Comparison of ENCODE assay signal across 10 mouse cellular contexts in genomic region chr2:62301716-62302115, GRCm38 (mm10).
"Had no signal": no experiment of that assay in that cellular context is flagged by ENCODE, and none has a peak within 500 bp of the region (broad histone marks: within the 10 kb centered on the region; RNA-seq: fewer than 3 reads in every experiment).

No protein-coding gene starts in this region.

- DNase-seq: kidney, adult 11 months; kidney, adult 8-10 months; kidney, postnatal 10 days; kidney, postnatal 36 days; layer of hippocampus, adult 9-11 months; liver, embryonic 13.5 days; lung, adult 2 months; thymus, postnatal 25 days had no signal

- ATAC-seq: intestine, embryonic 15.5 days; midbrain, embryonic 15.5 days had no signal
